Mouse (Mus musculus) intestine, embryonic 16.5 days (tissue): ENCODE measurements around the gene Alg9. TPM values are rescaled to one million over a fixed set of nuclear protein-coding genes. Genes with fewer than 3 reads are reported as not detected.

Source experiments
- ATAC-seq: fragments of 200-750 bp; cut with Nextera tagmentation; 2 replicates; pipeline ENCODE4 v1.8.0; 2017; ENCODE audit warnings: moderate TSS enrichment, moderate library complexity
- H3K27ac ChIP-seq: fragments of 300-500 bp; sonication (generic); 2 replicates; pipeline ENCODE4 v1.5.1; 2014; ENCODE audit warnings: mild to moderate bottlenecking, low read length
- H3K27me3 ChIP-seq: fragments of 300-500 bp; sonication (generic); replicated peaks from 2 replicates; pipeline ENCODE4 v1.6.1; 2014; ENCODE audit warnings: low read length, control low read depth, mixed read lengths; ENCODE audit not compliant: control insufficient read depth, insufficient read depth
- H3K36me3 ChIP-seq: fragments of 300-500 bp; sonication (generic); 2 replicates; pipeline ENCODE4 v1.6.1; 2014; ENCODE audit warnings: low read length, control low read depth; ENCODE audit not compliant: control insufficient read depth, insufficient read depth
- H3K4me1 ChIP-seq: fragments of 300-500 bp; sonication (generic); 2 replicates; pipeline ENCODE4 v1.6.1; 2014; ENCODE audit warnings: low read length, control low read depth, mixed read lengths; ENCODE audit not compliant: control insufficient read depth, insufficient read depth
- H3K4me2 ChIP-seq: fragments of 300-500 bp; sonication (generic); 2 replicates; pipeline ENCODE4 v1.6.1; 2014; ENCODE audit warnings: low read depth, low read length, control low read depth
- H3K4me3 ChIP-seq: fragments of 300-500 bp; sonication (generic); 2 replicates; pipeline ENCODE4 v1.5.1; 2014; ENCODE audit warnings: mild to moderate bottlenecking, low read length
- H3K9ac ChIP-seq: fragments of 300-500 bp; sonication (generic); 2 replicates; pipeline ENCODE4 v1.6.1; 2014; ENCODE audit warnings: low read depth, low read length
- H3K9me3 ChIP-seq: fragments of 300-500 bp; sonication (generic); 2 replicates; pipeline ENCODE4 v1.6.1; 2016; ENCODE audit warnings: low read length, control low read depth; ENCODE audit not compliant: control insufficient read depth
- WGBS: fragments of 180-500 bp; shearing (Covaris S2); extraction: QIAGEN DNeasy Blood & Tissue Kit; methylation state at CpG from one replicate; pipeline ENCODE4 v1.1.7; 2014; 5-methylcytosine and 5-hydroxymethylcytosine counted together
- polyA plus RNA-seq: library from polyadenylated mRNA; unstranded; fragments of >200 nt; fragmentation: Nextera tagmentation; extraction: Ambion mirVana; gene quantifications from 2 replicates; pipeline ENCODE4 v1.2.1, GENCODE M21; 2015

The Alg9 gene
- polyA plus RNA-seq, 1 experiment from 2014 or later = 42.9 TPM

DNA sequence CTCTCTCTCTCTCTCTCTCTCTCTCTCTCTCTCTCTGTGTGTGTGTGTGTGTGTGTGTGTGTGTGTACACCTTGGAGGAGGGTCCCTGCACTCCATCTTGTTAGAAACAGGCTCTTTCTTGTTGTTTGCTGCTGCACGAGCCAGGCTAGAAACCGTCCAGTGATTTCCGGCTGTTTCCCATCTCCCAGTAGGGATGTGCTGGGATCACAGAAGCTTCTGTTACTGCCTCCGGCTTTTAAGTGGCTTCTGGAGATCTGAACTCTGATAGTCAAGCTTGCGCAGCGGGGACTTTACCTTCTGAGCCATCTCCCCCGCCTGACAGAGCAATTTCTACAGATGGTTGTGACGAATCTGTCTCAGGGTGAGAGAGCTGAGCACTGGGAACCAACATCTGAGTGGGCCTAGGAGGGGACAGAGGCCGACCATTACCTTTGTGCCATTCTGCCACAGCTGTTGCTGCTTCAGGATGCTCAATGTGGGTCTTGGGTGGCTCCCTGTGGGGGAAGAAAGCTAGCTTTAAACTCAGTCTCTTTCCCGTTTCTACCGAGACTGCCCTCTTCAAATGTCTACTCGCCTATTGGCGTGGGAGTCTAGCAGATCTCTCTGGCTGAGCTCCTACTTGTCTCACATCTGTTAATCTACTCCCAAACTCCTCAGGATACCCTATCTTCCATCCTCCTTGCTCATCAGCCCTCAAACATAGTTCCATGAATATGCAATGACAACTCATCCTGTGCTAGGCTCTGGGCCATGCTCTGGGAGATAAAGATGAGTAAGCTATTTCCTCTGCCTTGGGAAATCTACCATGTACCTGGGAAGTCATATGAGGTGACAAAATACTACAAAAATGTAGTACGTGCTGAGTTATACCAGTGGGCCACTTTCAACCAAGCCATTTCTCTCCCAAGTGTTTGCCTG is 33.7 kb upstream of the Alg9 start:
- no peak overlapping the region for H3K4me2 ChIP-seq
- H3K36me3 ChIP-seq = no peaks in the 10 kb centered on the region
- no peak overlapping the region for H3K27ac ChIP-seq
- H3K9ac ChIP-seq = no peak overlapping the region
- no peaks in the 10 kb centered on the region for H3K27me3 ChIP-seq
- H3K4me3 ChIP-seq = no peak overlapping the region
- 86% methylated on average over 14 of the region's 14 CpGs for WGBS
- no peaks in the 10 kb centered on the region for H3K9me3 ChIP-seq
- peaks cover 5% of the 10 kb centered on the region; the same call in 1 of the 2 replicates for H3K4me1 ChIP-seq
- ATAC-seq = no peak

DNA sequence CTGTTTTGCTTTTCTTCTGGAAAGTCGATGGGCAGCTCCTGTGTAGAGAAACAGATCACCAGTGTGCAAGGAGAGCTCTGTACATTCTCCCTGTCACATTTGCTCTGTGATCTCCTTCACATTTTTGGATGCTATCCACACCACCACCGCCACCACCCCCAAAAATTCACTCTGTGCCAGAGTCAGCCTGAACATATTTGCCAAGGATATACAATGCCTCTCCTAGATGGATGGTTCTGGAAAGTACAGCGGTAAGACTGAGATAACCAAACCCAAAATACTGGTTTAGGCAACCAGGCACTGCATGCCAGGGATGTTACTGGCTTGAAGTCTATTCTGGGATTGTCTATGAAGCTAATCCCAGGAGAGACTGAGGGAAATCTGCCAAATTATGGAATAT is 32.6 kb upstream of the Alg9 start:
- no peaks in the 10 kb centered on the region for H3K9me3 ChIP-seq
- no peaks in the 10 kb centered on the region for H3K27me3 ChIP-seq
- no peak overlapping the region for H3K27ac ChIP-seq
- no peak for ATAC-seq
- 82% methylated on average over 3 of the region's 3 CpGs for WGBS
- H3K4me1 ChIP-seq = peaks cover 5% of the 10 kb centered on the region; the same call in 1 of the 2 replicates
- no peaks in the 10 kb centered on the region for H3K36me3 ChIP-seq
- no peak overlapping the region for H3K9ac ChIP-seq
- H3K4me3 ChIP-seq = no peak overlapping the region
- no peak overlapping the region for H3K4me2 ChIP-seq

DNA sequence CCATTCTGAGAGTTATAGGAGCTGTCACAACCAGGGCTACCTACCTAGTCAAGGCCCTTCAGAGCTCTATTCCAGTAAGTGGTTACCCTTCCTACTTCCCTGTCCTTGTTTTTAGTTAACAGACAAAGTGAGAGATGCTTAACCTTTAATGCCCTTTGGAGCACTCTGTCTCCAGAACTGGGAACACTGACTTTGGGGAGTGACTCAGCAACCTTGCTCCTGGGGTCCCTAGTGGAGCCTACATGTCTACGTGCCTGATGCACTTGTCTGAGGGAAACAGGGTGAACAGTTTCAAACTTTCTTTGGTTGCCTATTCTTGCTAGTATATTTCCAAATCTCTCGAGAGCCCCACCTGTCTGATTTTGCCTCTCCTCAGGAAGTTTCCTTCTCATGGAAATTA is 32.1 kb upstream of the Alg9 start:
- no peak overlapping the region for H3K4me2 ChIP-seq
- H3K27ac ChIP-seq = no peak overlapping the region
- H3K27me3 ChIP-seq = no peaks in the 10 kb centered on the region
- H3K36me3 ChIP-seq = no peaks in the 10 kb centered on the region
- peaks cover 5% of the 10 kb centered on the region; the same call in 1 of the 2 replicates for H3K4me1 ChIP-seq
- H3K4me3 ChIP-seq = no peak overlapping the region
- H3K9me3 ChIP-seq = no peaks in the 10 kb centered on the region
- no peak overlapping the region for H3K9ac ChIP-seq
- no peak for ATAC-seq
- 74% methylated on average over 2 of the region's 2 CpGs for WGBS

DNA sequence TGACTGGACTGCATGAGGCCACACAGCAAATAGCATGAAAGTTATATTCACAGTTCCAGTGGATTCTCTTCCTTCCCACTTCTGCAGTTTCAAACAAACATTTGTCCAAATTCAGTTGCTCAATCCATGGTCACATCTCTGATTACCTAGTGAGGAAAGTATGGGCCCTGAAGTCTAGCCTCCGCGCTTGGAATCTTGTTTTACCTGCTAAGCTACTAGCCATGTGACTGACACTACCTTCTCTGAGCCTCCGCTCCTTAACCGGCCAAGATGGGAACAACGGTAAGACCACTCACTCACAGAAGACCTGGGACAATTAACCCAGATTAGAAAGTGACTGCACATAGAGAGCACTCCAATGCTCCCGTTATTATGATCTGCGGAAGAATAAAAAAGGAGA is 29.0 kb upstream of the Alg9 start:
- Histone ChIP-seq H3K4me3 (peak overlapping the region; percentile 58), H3K9ac (peak overlapping the region; percentile 68), H3K4me1 (no peaks in the 10 kb centered on the region), H3K36me3 (no peaks in the 10 kb centered on the region), H3K27me3 (no peaks in the 10 kb centered on the region), H3K9me3 (no peaks in the 10 kb centered on the region), H3K27ac (peak overlapping the region; percentile 93), H3K4me2 (peak overlapping the region; percentile 55)
- WGBS = 11% methylated on average over 7 of the region's 7 CpGs
- ATAC-seq = peak; percentile 72

DNA sequence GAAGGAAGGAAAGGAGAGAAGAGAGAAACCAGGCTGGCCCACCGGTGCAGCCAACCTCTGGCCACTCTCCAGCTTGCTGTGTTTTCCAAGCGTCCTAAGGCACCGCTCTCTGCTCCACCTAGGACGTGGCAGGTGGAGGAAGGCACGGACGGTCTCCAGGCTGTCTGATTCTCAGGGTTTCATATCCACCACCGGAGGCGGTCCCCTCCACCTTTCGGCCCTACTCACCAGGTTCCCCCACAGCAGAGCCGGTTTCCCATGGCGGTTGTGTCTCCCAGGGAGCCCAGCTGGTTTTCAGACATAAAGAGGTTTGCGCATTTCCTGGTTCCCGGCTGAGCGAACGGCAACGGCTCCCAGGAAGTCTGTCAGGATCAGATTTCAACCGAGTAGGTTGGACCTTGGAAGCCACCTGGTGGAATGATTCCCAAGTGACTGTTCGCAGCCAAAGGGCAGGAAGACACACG is 28.6 kb upstream of the Alg9 start, which contains the start of gene 2310030G06Rik:
Gene 2310030G06Rik, minus strand, starts transcription at position 323 of the 464 bp plus-strand sequence.
- under 1% methylated on average over 19 of the region's 19 CpGs for WGBS

DNA sequence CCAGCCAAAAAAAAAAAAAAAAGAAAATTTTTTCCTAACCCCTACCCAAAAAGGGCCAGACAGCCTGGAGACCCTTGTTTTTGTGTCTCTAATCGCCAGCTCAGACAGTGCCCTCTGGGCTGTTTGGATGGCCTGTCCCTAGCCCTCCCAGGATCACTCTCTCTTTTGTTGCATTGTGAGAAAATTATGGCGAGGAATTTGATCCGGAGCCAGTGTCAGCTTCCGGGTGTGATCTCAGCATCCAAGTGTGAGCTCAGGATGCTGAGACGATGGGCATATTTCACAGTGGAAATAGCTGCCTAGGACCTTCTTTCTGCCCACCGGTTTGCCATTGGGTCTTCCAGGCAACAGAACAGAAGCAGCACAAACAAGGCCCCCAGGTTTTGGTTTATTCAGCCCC is 24.1 kb upstream of the Alg9 start:
- peaks cover 7% of the 10 kb centered on the region; the same call in 1 of the 2 replicates for H3K4me1 ChIP-seq
- no peaks in the 10 kb centered on the region for H3K9me3 ChIP-seq
- H3K27ac ChIP-seq = no peak overlapping the region
- no peaks in the 10 kb centered on the region for H3K36me3 ChIP-seq
- no peak overlapping the region for H3K9ac ChIP-seq
- no peaks in the 10 kb centered on the region for H3K27me3 ChIP-seq
- ATAC-seq = no peak
- H3K4me2 ChIP-seq = no peak overlapping the region
- 78% methylated on average over 6 of the region's 6 CpGs for WGBS
- no peak overlapping the region for H3K4me3 ChIP-seq

More for the DNA sequence above, 28.6 kb upstream of the Alg9 start, which contains the start of gene 2310030G06Rik:
- peak within 1 kb of the TSS; percentile 55 for H3K4me2 ChIP-seq
- no peaks in the 10 kb centered on the region for H3K27me3 ChIP-seq
- H3K27ac ChIP-seq = peak within 1 kb of the TSS; percentile 93
- peak; percentile 90 for ATAC-seq
- H3K4me1 ChIP-seq = no peaks in the 10 kb centered on the region
- peak within 1 kb of the TSS; percentile 68 for H3K9ac ChIP-seq
- H3K4me3 ChIP-seq = peak within 1 kb of the TSS; percentile 58
- no peaks in the 10 kb centered on the region for H3K9me3 ChIP-seq
- H3K36me3 ChIP-seq = no peaks in the 10 kb centered on the region

DNA sequence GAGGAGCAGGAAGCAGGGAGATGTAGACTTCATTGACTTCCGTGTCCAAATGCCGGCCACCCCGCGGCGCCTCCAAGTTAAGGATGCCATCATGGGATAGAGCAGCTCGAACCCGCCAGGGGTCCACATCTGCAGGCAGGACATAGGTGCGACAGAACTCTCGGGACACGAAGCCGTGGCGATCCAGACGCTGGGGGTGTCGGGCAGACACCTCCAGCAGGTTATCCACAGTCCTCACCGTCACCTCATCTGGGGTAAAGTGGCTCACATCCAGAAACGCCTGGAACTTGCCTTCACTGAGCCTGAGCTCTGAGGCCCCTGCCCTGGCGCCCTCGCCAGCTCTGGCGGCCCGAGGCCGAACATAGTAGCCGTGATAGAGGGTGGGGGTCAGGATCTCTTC is 23.5 kb upstream of the Alg9 start, which contains the start of gene Cryab:
Gene Cryab, plus strand, starts transcription at position 3 of the 400 bp plus-strand sequence.
- H3K9ac ChIP-seq = peak within 1 kb of the TSS; percentile 11; the same call in 1 of the 2 replicates
- H3K4me1 ChIP-seq = peaks cover 7% of the 10 kb centered on the region; the same call in 1 of the 2 replicates
- no peak for ATAC-seq
- no peaks in the 10 kb centered on the region for H3K27me3 ChIP-seq
- H3K4me2 ChIP-seq = no peak within 1 kb of the TSS
- no peaks in the 10 kb centered on the region for H3K36me3 ChIP-seq
- WGBS = 76% methylated on average over 22 of the region's 22 CpGs
- H3K27ac ChIP-seq = peak within 1 kb of the TSS; percentile 73; the same call in 1 of the 2 replicates
- no peak within 1 kb of the TSS for H3K4me3 ChIP-seq
- no peaks in the 10 kb centered on the region for H3K9me3 ChIP-seq

DNA sequence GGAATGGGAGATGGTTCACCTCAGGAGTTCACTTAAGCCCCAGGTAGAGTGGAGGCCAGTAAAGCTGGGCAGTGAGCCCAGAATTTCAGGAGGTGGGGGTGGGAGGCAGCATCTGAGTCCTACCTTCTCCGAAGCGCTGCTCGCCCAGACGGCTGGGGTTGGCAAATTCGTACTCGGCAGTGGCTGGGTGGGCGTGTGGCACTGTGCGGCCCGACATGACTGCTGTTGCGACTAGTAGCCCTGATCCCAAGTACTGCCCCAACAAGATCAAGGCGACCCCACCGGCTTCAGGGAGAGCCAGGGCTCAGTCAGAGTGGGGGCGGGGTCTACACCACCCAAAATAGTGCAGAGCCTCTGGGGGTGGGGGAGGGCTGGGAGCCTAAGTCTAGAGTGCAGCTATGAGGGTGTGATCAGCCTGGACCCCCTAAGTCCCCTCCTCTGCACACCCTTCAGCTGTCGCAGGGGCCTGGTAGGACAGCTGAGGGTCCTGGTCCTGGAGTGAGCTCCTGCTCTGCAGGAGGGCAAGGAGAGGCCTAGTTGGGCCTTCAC is 22.7 kb upstream of the Alg9 start, which contains the start of gene Hspb2:
Gene Hspb2, minus strand, starts transcription at position 301 of the 549 bp plus-strand sequence.
- H3K9ac ChIP-seq = peak within 1 kb of the TSS; percentile 35
- no peaks in the 10 kb centered on the region for H3K36me3 ChIP-seq
- WGBS = 63% methylated on average over 14 of the region's 14 CpGs
- H3K27ac ChIP-seq = peak within 1 kb of the TSS; percentile 73
- H3K4me2 ChIP-seq = peak within 1 kb of the TSS; percentile 17
- peak; percentile 61 for ATAC-seq
- H3K4me1 ChIP-seq = peaks cover 7% of the 10 kb centered on the region; the same call in 1 of the 2 replicates
- H3K4me3 ChIP-seq = peak within 1 kb of the TSS; percentile 28
- H3K9me3 ChIP-seq = no peaks in the 10 kb centered on the region
- no peaks in the 10 kb centered on the region for H3K27me3 ChIP-seq
